Mouse (Mus musculus) T-cell, adult 2 months (primary cell): ENCODE data around the gene Ces3b.
"Not testable (repeated sequence)": the region's sequence is repeated elsewhere in the genome, so short reads cannot be mapped to it uniquely, and the experiment has no call there.

ENCODE experiments used
- DNase-seq: peaks from one replicate; pipeline ENCODE4 v3.0.0; 2022; ENCODE audit warnings: low spot score

Ces3b gene

DNA sequence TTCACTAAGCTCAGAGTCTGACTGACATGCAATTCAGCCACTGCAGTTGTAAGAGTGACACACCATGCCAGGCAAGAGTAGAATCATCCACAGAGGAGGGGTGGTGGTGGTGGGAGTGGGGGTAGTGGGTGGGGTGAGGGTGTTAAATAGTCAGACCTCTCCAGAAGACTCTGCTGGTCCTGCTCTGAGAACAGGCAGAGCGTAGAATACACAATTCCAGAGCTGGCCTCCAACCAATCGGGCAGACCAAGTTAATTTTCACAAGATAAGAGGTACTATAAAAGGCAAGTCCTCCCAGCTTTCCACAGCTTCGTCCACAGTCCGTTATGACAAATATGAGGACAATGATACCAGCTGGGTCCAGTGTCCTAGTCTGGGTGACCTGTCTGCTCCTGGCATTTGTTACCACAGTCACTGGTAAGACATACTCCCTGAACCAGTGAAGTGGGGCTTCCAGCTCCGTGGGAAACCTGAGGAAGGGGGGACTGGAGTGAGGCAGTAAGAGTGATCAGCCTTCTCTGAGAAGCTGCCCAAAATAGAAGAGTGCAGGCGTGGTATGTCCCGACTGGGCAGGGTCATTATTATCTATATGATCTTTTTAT is at the start of gene Ces3b:
Gene Ces3b, plus strand, starts transcription at position 305 of the 602 bp plus-strand sequence.
- DNase-seq: no peak

DNA sequence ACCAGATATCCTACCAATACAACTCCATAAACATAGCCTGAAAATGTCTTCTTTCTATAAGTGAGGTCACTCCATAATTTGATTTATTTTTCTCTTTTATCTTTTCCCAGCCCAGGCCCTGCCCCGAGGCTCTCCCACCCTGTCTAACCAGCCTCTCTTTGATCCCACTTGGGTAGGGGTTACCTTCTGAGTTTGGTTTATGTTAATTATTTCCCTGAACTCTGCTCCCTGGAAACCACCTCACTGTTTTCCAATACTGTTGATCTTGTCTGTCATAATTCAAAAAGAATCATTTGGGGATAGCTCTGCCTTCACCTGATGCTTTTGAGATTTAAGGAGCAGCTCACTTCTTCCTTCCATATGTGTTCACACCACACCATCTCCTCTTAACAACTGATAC is 40.0 kb upstream of the Ces3b start:
- no peak for DNase-seq

DNA sequence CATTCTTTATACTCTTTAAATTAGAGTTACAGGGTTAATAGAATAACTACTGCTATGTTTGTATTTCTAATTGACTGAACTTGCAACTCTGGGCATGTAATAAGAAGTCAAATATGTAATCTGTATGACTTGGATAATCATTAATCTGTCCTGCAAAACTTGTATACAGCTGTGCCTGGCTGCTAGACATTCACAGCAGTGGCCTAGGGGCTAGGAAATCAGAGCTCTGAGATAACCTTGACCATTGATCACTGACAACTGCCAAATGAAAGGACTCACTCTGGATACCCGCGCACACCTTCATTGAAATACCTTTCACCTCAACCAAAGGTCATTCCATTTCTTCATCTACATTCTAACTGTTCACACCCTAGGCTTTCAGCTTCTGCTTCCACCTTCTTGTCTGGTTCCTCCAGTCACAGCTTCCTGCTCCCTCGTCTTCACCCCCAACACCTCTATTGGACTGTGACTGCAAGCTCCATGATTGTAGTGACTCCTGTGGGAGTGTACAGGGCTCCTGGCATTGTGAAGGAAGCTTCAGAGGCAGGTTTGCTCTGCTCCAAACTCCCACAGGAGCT is 37.6 kb upstream of the Ces3b start:
- DNase-seq: no peak

DNA sequence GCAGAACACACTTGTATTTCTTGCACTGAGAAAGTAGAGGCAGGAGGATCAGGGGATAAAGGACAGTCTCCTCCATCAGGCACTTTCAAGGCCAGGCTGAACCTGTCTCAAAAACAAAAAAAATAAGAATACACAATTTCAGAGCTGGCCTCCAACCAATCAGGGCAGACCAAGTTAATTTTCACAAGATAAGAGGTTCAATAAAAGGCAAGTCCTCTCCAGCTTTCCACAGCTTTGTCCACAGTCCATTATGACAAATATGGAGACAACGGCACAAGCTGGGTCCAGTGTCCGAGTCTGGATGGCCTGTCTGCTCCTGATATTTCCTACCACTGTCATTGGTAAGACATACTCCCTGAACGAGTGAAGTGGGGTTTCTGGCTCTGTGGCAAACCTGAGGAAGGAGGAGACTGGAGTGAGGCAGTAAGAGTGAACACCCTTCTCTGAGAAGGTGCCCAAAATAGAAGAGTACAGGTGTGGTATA is 35.1 kb upstream of the Ces3b start, which contains the start of gene Ces3a:
Gene Ces3a, plus strand, starts transcription at position 231 of the 484 bp plus-strand sequence.
- DNase-seq: no peak

DNA sequence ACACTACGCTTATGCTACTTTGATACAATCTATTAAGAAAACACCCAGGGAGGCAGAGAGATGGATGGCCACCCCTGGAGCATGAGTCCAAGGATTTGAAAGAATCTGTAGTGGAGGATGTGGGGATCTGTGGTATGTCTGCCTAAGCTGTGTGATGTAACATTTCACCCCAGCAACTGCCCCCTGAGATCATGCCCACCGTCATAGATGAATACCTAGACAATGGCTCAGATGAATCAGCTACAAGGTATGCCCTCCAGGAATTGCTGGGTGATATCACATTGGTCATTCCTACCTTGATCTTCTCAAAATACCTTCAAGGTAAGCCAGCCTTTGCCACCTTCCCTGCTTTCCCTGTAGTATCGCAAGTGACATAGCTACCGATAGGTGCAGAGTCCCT is 27.3 kb upstream of the Ces3b start:
- DNase-seq: no peak

DNA sequence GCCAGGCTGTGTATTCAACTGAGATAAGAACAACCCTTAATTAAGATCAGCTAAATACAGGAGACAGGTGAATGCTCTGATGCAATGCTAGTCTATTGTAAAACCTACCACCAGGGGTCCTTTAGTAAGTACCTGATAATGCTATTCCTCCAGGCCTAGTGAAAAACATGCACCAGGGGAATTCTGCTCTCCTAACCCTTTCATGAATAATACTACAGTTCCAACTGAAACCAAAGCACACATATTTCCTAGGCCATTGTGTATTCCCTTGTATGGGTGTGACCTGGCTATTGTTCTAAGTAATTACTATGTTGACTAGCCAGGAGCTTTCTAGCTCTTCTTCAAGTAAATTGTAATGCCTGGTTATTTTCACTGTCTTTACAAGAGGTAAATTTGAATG is 23.5 kb upstream of the Ces3b start:
- DNase-seq: no peak

DNA sequence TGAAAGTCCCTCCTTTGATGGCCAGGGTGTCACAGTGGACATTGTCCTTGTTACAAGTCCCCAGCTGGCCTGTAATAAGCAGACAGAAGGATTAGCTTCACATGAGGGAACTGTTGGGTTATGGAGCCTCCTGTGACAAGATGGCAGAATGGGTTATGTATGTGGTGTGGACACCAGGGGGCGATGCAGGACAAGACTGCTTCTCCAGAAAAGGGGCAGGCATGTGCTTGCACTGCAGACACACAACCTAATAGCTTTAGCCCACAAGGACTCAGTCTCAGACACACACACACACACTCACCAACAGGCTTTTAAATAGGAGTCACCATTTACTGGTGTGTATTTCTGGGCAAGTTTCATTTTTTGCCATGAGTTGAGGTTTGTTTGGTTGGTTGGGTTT is 16.8 kb upstream of the Ces3b start:
- peak; percentile 6 for DNase-seq

DNA sequence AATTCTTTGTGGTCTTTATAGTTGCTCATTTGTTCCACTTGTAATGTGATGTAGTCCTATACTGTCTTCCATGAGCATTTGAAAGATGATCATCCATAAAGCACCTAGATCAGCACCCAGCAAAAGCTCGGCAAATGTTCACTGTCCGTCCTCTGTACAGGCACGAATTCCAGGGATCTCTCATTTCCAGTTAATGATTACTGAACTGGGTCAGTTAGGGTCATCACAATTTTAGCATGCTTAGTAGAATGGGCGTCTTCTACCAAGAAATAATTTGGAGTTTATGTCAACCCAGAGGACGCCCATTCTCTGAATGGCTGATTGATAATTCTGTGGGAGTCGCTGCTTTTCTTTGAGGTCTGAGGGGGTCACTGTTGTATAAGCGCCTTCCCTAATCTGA is 15.6 kb upstream of the Ces3b start:
- not testable (repeated sequence) for DNase-seq

DNA sequence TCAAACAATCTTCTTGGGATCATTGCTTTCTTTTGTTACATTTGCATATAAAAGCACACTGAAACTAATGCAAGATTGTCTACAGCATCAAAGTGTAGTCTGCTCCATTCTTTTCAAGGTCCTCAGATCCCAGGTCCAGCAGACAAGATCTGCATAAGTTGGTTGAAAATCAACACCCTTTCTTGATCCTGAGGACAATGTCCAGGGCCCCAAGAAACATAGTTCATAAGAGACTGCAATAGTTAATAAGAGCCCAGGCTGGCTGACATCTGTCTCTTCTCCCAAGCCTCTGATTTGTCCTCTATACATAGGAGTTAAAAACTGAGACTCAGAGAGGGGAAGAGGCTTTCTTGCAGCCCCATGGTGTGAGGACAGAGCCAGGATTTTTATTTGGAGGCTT is 14.6 kb upstream of the Ces3b start:
- no peak for DNase-seq

DNA sequence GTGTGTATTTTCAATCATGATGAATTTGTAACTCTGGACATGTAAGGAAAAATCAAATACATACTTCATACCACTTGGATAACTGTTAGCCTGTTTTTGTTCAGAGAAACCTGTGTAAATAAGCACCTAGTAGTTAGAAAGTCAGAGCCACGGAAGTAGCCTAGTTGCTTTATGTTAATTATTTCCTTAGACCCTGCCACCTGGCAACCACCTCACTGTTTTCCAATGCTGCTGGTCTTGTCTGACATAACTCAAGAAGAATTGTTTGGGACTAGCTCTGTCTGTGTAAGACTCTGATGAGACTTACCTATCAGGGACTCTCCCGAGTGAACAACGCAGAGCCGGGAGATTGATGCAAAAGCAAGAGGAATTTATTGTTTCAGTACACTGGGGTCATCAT is 7.0 kb upstream of the Ces3b start:
- no peak for DNase-seq

DNA sequence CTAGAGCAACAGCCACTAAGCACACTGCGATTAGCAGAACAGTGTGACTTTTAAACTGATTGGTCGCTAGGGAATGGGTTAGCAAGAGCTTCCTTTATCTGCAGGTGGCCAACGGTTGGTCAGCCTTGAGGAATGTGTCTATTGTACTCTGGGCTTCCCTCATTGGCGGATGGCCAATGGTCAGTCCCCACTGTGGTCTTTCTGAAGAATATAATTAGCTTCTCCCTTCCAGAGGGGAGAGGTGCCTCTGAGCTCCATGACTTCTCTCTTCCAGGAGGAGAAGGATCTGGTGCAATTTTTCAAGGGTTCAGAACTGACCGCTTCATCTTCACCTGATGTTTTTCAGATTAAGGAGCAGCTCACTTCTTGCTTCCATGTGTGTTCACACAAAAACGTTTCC is 6.5 kb upstream of the Ces3b start:
- DNase-seq: no peak

DNA sequence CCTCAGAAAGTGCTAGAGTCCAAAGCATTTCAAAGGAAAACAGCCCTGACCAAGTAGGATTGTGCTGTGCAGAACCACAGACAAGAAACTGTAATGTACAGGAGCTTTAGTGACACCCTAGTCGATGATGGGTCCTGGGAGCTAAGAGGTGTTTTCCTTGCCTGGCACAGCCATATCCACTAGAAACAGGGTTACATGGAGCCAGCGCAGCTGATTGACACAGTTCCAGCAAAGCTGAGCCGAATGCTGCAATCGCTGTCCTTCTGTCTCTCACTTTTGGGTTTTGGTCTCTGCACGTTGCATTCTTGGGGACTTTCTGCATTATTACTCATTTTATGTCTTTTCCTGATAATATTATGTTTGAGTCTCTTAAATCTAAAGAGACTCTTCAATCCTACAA is 5.0 kb upstream of the Ces3b start:
- no peak for DNase-seq

DNA sequence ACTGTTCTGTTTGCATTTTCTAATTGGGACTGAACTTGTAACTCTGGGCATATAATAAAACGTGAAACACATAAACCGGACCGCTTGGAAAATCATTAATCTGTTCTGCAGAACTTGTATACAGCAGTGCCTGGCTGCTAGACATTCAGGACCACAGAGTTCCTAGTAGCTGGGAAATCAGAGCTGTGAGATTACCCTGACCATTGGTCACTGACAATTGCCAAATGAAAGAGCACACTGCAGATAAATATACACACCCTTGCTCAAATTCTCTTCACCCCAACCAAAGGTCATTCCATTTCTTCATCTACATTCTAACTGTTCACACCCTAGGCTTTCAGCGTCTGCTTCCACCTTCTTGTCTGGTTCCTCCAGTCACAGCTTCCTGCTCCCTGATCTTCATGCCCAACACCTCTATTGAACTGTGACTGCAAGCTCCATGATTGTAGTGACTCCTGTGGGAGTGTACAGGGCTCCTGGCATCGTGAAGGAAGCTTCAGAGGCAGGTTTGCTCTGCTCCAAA is 2.7 kb upstream of the Ces3b start:
- no peak for DNase-seq

DNA sequence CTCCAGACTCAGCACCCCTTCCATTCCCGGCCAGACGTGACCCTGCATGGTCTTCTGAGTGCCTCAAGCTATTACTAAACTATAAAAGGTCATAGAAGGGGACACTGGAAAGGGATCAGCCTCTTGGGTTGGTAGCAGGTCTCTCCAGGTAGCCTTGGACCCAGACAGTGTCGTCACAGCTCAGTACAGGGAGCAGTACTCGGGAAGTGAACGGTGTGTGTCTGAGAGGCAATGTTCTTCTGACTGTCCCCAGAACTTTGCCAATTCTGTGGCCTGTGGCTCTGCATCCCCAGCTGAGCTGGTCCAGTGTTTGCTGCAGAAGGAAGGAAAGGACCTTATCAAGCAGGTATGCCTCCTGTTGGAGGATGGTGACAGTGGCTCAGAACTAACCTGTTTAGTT is 4.6 kb downstream of the Ces3b start:
- DNase-seq: not testable (repeated sequence)

DNA sequence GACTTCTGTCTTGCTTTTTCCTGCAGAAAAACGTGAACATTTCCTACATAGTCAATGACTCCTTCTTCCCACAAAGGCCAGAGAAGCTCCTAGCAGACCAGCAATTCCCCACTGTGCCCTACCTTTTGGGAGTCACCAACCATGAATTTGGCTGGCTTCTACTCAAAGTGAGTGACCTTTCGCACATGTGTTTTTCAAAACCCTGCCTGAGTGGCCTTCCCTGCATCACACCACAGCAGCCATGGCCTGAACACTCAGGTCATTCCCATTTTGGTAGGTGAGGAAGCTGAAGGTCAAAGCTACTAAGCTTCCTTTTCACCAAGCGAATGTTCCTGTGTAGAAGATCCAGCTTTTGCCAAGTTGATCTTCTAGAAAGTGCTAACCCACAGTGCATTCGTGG is 5.0 kb downstream of the Ces3b start:
- no peak for DNase-seq

DNA sequence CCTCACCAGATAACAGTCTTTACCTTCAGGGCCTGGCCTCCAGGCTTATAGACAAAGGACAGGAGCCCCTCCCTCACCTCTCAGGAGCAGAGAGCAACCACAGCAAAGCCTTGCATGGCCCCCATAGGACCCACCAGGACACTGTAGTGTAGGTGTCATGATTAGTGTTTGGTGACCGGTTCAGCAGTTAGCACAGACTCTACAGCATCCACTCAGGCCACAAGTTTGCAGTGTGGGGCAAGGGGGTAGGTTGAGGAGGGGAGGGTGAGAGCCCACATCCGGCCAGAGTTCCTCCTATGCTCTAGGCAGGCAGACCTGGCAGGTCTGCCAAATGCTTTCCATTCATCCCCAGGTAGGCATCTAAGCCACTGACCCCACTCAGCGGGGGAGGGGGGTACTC is 10.4 kb downstream of the Ces3b start:
- no peak for DNase-seq

DNA sequence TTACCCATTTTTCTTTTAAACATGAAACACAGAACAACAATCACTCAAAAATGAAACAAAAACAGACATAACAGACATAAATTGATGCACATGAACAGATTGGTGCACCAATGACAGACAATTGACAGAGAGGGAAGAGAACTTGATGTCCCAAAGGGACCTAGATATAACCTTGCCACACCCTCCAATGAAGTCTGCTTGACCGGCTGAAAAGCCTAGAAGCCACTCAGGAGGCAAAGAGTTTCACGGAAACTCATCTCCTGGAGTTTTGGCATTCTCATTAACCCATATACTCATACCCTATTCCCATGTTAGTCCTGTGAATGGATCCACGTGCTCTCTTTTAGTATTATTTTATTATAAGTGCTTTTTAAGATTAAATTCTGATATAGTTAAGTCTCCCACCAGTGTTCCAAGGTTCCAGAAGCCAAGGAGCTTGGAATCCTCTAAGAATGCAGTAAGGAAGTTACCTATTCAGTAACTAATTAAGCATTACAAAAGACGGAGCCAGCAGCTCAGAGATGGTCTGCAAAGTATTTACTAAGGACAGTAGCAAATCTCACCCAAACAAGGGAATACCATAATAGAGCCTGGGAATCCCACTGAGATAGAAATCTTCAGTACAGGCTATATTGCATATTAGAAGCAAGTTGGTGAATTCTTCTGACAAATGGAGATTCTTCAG is 18.7 kb downstream of the Ces3b start:
- DNase-seq: not testable (repeated sequence)

DNA sequence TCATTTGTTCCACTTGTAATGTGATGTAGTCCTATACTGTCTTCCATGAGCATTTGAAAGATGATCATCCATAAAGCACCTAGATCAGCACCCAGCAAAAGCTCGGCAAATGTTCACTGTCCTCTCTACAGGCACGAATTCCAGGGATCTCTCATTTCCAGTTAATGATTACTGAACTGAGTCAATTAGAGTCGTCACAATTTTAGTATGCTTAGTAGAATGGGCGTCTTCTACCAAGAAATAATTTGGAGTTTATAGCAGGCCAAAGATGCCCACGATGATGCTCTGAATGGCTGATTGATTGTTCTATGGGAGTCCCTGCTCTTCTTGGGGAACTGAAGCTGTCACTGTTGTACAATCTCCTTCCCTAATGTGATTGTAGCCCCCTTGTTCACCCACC is 20.1 kb downstream of the Ces3b start:
- not testable (repeated sequence) for DNase-seq

DNA sequence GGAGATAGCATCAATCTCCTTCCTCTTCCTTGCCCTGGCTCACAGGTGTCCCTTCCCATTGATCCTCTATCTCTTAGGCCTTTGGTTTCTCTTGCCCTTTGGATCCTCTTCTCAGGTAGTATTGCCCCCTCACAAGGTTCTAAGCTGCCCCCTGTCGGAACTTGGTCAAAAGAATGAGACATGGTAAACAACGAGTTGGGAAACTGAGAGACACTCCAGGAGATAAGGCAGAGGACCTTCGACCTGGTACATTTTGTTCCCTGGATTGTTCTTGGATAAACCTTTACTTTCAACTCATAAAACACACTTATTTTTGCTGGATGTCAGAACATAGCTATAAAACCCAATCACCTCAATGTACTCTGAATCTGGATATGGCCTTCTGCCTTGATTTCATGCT is 20.7 kb downstream of the Ces3b start:
- no peak for DNase-seq

DNA sequence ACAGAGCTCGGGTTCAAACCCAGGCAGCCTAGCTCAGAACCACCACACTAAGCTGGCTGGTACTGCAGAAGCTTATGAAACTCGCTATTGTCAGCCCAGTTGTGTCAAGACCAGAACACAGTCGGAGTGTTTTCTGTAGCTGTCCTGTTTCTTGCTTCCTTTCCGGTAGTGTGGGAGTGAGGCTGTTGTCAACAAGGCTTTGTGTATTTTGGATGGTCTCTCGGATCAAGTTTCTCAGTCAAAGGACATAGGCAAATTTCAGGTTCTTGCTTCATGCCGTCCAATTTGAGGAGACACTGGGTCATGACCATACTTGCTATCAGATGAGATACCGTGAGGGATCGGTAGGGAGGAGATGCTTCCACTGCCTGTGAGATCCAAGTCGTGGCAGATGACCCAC is 46.3 kb downstream of the Ces3b start:
- no peak for DNase-seq

DNA sequence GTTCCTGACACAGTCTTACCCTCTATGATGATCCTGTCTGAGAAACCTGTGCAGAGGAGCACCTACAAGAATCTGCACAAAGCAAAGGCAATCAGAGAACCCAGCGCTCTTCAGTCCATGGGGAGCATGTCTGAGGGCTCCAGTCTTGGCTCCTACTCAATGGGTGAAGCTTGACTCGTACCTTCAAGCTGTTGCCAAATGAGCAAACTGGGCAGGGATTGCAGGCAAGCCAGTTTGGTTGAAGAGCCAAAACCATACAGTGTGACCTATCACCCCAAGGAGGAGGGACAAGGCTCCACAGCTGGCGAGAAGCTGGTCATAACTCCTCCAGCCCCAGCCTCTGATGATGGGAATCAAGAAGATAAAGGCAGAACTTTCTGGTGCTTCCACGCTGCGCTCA is 48.0 kb downstream of the Ces3b start, which contains the start of gene Ces4a:
Gene Ces4a, plus strand, starts transcription at position 292 of the 400 bp plus-strand sequence.
- DNase-seq: no peak

DNA sequence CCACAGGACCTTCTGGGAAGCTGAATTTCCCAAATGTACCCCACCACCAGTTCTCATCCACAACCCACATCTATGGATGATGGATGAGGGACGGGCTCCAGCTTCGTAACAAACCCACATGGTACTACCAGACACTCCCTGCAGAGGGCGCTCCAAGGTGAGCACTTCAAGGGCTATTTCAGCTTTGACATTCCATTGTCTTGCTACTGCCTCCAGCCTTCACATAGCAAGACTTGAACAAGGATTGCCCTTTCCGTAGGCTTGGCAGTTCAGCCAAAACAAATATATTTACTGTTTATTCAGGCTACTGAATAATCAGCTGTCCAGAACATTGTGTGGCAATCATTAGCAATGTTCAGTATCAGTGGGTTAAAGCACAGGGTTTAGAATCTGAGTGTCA is 54.9 kb downstream of the Ces3b start:
- DNase-seq: peak; percentile 58

DNA sequence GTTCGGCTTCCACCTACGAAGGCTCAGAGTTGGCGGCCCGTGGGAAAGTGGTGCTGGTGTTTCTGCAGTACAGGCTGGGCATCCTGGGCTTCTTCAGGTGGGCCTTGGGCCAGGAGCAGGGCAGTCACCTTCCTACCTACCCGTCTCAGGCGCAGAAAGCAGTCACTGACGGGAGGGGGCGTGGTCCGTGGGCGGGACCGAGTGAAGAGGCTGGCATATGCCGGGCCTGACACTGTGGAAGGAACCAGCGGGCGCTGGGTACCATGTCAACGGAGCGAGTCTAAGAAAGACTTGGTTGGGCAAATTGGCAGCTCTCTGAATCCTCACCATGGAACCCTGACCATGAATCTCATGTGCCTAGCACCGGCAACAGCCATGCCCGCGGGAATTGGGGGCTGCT is 58.8 kb downstream of the Ces3b start:
- DNase-seq: no peak
